Mouse (Mus musculus): ENCODE results near the gene Tap2. TPM values are rescaled to one million over a fixed set of nuclear protein-coding genes. Genes with fewer than 3 reads are reported as not detected.
A peak's percentile ranks its signal among the peaks of the same experiment; 100 is the strongest.

The Tap2 gene
- total and polyA plus RNA-seq, 3 experiments, result 54.8 to 121 (median 110) TPM

GRCm38 (mm10) chr17:34188986-34189385, 14.3 kb upstream of the Tap2 start:
- Histone ChIP-seq H3K4me3 (replicated peaks in 1 of 3; ENCODE audit: low read depth in 2 of 3, low read length in 2 of 3, poor library complexity in 1 of 3) (peak overlapping the region; percentile 52 to 98 (median 81)), H3K27me3 (replicated peaks) (no peaks in the 10 kb centered on the region)
- dilution Hi-C loops (cut with MboI; ENCODE audit: extremely low pct_ligation_motif_present, extremely low pct_unique_long_range_greater_than_20kb, low sequenced_read_pairs), result no loop called here

GRCm38 (mm10) chr17:34192852-34193251, 10.5 kb upstream of the Tap2 start:
- Histone ChIP-seq H3K4me1 (ENCODE audit: control insufficient read depth in 1 of 2, insufficient read depth in 2 of 2) (peaks cover 32 to 72% of the 10 kb centered on the region in 2 experiments), H3K4me3 (replicated peaks in 1 of 3; ENCODE audit: low read depth in 2 of 3, low read length in 2 of 3, poor library complexity in 1 of 3) (no peak overlapping the region), H3K4me2 (ENCODE audit: insufficient read depth, low read depth, poor library complexity, severe bottlenecking) (no peak overlapping the region; the same call in 1 of the 2 replicates), H3K27ac (ENCODE audit: insufficient read depth, low read depth) (no peak overlapping the region), H3K9ac (ENCODE audit: insufficient read depth, low read depth) (no peak overlapping the region), H3K27me3 (replicated peaks) (no peaks in the 10 kb centered on the region), H3K9me3 (replicated peaks; ENCODE audit: low read length) (no peaks in the 10 kb centered on the region), H3K79me2 (replicated peaks; ENCODE audit: control insufficient read depth, extremely low read depth, insufficient read depth, poor library complexity, severe bottlenecking) (peaks cover 70% of the 10 kb centered on the region), H3K36me3 (replicated peaks in 1 of 2; ENCODE audit: control insufficient read depth in 1 of 2, insufficient read depth in 1 of 2, low read length in 1 of 2) (peaks cover 60 to 76% of the 10 kb centered on the region in 2 experiments)
- in situ Hi-C loops (cut with MboI; ENCODE audit: low pct_ligation_motif_present, low pct_unique_long_range_greater_than_20kb, low sequenced_read_pairs) (no loop called here), dilution Hi-C loops (cut with MboI; ENCODE audit: extremely low pct_ligation_motif_present, extremely low pct_unique_long_range_greater_than_20kb, low sequenced_read_pairs) (no loop called here)
- TF ChIP-seq POLR2AphosphoS2 (IDR thresholded peaks at IDR 0.05; ENCODE audit: low read depth, low read length) (peak; percentile 65; the same call in 1 of the 2 replicates), CHD1 (IDR thresholded peaks at IDR 0.05; ENCODE audit: low read depth, low read length) (no peak), MXI1 (IDR thresholded peaks at IDR 0.05; ENCODE audit: low read depth, low read length) (no peak), ZMIZ1 (IDR thresholded peaks at IDR 0.05; ENCODE audit: low read depth, low read length) (no peak), TBP (conservative IDR thresholded peaks at IDR 0.05; ENCODE audit: low read depth, low read length) (no peak), E2F4 (IDR thresholded peaks at IDR 0.05; ENCODE audit: insufficient replicate concordance, low read depth, low read length) (no peak), CHD2 (IDR thresholded peaks at IDR 0.05; ENCODE audit: low read length) (no peak)
- no peak for DNase-seq (ENCODE audit: extremely low read depth)

More at GRCm38 (mm10) chr17:34188986-34189385, 14.3 kb upstream of the Tap2 start:
- H3K79me2 ChIP-seq (replicated peaks; ENCODE audit: control insufficient read depth, extremely low read depth, insufficient read depth, poor library complexity, severe bottlenecking), result peaks cover 88% of the 10 kb centered on the region
- DNase-seq (ENCODE audit: extremely low read depth), result no peak
- peak overlapping the region; percentile 94 for H3K9ac ChIP-seq (ENCODE audit: insufficient read depth, low read depth)
- peaks cover 45 to 61% of the 10 kb centered on the region in 2 experiments for H3K36me3 ChIP-seq (replicated peaks in 1 of 2; ENCODE audit: control insufficient read depth in 1 of 2, insufficient read depth in 1 of 2, low read length in 1 of 2)
- H3K27ac ChIP-seq (ENCODE audit: insufficient read depth, low read depth), result peak overlapping the region; percentile 30
- H3K4me1 ChIP-seq (ENCODE audit: control insufficient read depth in 1 of 2, insufficient read depth in 2 of 2), result peaks cover 27 to 59% of the 10 kb centered on the region in 2 experiments
- no peaks in the 10 kb centered on the region for H3K9me3 ChIP-seq (replicated peaks; ENCODE audit: low read length)
- H3K4me2 ChIP-seq (ENCODE audit: insufficient read depth, low read depth, poor library complexity, severe bottlenecking), result peak overlapping the region; percentile 92
- TF ChIP-seq POLR2A (IDR thresholded peaks at IDR 0.05; ENCODE audit: low read depth, low read length) (peak; percentile 9; the same call in 1 of the 2 replicates), SMC3 (IDR thresholded peaks at IDR 0.05; ENCODE audit: low read depth, low read length) (no peak), MEF2A (IDR thresholded peaks at IDR 0.05; ENCODE audit: borderline replicate concordance, low read depth, low read length) (no peak)
- in situ Hi-C loops (cut with MboI; ENCODE audit: low pct_ligation_motif_present, low pct_unique_long_range_greater_than_20kb, low sequenced_read_pairs), result no loop called here

- Histone ChIP-seq H3K9ac (ENCODE audit: insufficient read depth, low read depth) (no peak overlapping the region), H3K79me2 (replicated peaks; ENCODE audit: control insufficient read depth, extremely low read depth, insufficient read depth, poor library complexity, severe bottlenecking) (peaks cover 68% of the 10 kb centered on the region), H3K27ac (ENCODE audit: insufficient read depth, low read depth) (no peak overlapping the region), H3K4me3 (replicated peaks in 1 of 3; ENCODE audit: low read depth in 2 of 3, low read length in 2 of 3, poor library complexity in 1 of 3) (no peak overlapping the region), H3K4me1 (ENCODE audit: control insufficient read depth in 1 of 2, insufficient read depth in 2 of 2) (peaks cover 32 to 72% of the 10 kb centered on the region in 2 experiments), H3K36me3 (replicated peaks in 1 of 2; ENCODE audit: control insufficient read depth in 1 of 2, insufficient read depth in 1 of 2, low read length in 1 of 2) (peaks cover 60 to 76% of the 10 kb centered on the region in 2 experiments), H3K27me3 (replicated peaks) (no peaks in the 10 kb centered on the region), H3K9me3 (replicated peaks; ENCODE audit: low read length) (no peaks in the 10 kb centered on the region), H3K4me2 (ENCODE audit: insufficient read depth, low read depth, poor library complexity, severe bottlenecking) (no peak overlapping the region; the same call in 1 of the 2 replicates)
- no peak for TF ChIP-seq ZC3H11A (IDR thresholded peaks at IDR 0.05; ENCODE audit: low read depth, low read length)
- no peak for TF ChIP-seq SIN3A (IDR thresholded peaks at IDR 0.05; ENCODE audit: low read length)
- no peak for TF ChIP-seq MXI1 (IDR thresholded peaks at IDR 0.05; ENCODE audit: low read depth, low read length)
- TF ChIP-seq POLR2AphosphoS2 (IDR thresholded peaks at IDR 0.05; ENCODE audit: low read depth, low read length), result no peak
- no peak for TF ChIP-seq RAD21 (IDR thresholded peaks at IDR 0.05; ENCODE audit: low read depth, low read length)
- no peak for TF ChIP-seq EP300 (IDR thresholded peaks at IDR 0.05; ENCODE audit: low read length)
- no peak for TF ChIP-seq SMC3 (IDR thresholded peaks at IDR 0.05; ENCODE audit: low read depth, low read length)
- no peak for TF ChIP-seq BHLHE40 (IDR thresholded peaks at IDR 0.05; ENCODE audit: low read depth, low read length)
- no peak for TF ChIP-seq ZNF384 (IDR thresholded peaks at IDR 0.05; ENCODE audit: low read depth, low read length)
- no peak for TF ChIP-seq E2F4 (IDR thresholded peaks at IDR 0.05; ENCODE audit: insufficient replicate concordance, low read depth, low read length)
- TF ChIP-seq CHD1 (IDR thresholded peaks at IDR 0.05; ENCODE audit: low read depth, low read length), result no peak
- DNase-seq (ENCODE audit: extremely low read depth), result no peak
- dilution Hi-C loops (cut with MboI; ENCODE audit: extremely low pct_ligation_motif_present, extremely low pct_unique_long_range_greater_than_20kb, low sequenced_read_pairs) (no loop called here), in situ Hi-C loops (cut with MboI; ENCODE audit: low pct_ligation_motif_present, low pct_unique_long_range_greater_than_20kb, low sequenced_read_pairs) (no loop called here)
These were observed 9.9 kb upstream of the Tap2 start for GRCm38 (mm10) chr17:34193468-34193867.

All from CH12.LX (cell line).